Mouse (Mus musculus): ENCODE results near the gene Tcf20. TPM values are rescaled to one million over a fixed set of nuclear protein-coding genes. Genes with fewer than 3 reads are reported as not detected.

Gene Tcf20
- total and polyA plus RNA-seq, 3 experiments, result 34.7 to 92.0 (median 91.8) TPM

GRCm38 (mm10) chr15:83036089-83036488, 48.4 kb upstream of the Tcf20 start (continued):
- no peak for TF ChIP-seq ZC3H11A (IDR thresholded peaks at IDR 0.05; ENCODE audit: low read depth, low read length)
- 0 out of 2 replicates have a peak, but pooled peaks have one; percentile 29 for TF ChIP-seq UBTF (IDR thresholded peaks at IDR 0.05; ENCODE audit: borderline replicate concordance, insufficient read depth, low read depth, low read length)

- H3K27me3 ChIP-seq (ENCODE audit: control insufficient read depth in 1 of 2, insufficient read depth in 2 of 2, low read length in 2 of 2), result no peaks in the 10 kb centered on the region
- peak; percentile 75 for DNase-seq (ENCODE audit: low read depth, low spot score)
- peaks cover 4 to 32% of the 10 kb centered on the region in 2 experiments for H3K4me1 ChIP-seq (ENCODE audit: control insufficient read depth in 1 of 2, insufficient read depth in 2 of 2, low read length in 2 of 2)
- H3K27ac ChIP-seq (ENCODE audit: control insufficient read depth, low read depth, low read length), result peak overlapping the region; percentile 98
- H3K36me3 ChIP-seq (ENCODE audit: control insufficient read depth in 1 of 2, insufficient read depth in 2 of 2, low read length in 2 of 2), result peaks cover 0 to 9% of the 10 kb centered on the region in 2 experiments; a peak in 2 of 4 replicates
- H3K9me3 ChIP-seq (replicated peaks; ENCODE audit: insufficient read depth, low read length), result no peaks in the 10 kb centered on the region
- H3K9ac ChIP-seq (ENCODE audit: control insufficient read depth, low read depth, low read length, poor library complexity, severe bottlenecking), result peak overlapping the region; percentile 84
- TF ChIP-seq USF1 (IDR thresholded peaks at IDR 0.05; ENCODE audit: low read depth, low read length) (peak; percentile 57), TCF12 (IDR thresholded peaks at IDR 0.05; ENCODE audit: low read depth, low read length) (0 out of 2 replicates have a peak, but pooled peaks have one; percentile 18), POLR2AphosphoS5 (IDR thresholded peaks at IDR 0.05; ENCODE audit: borderline replicate concordance, low read depth, low read length) (no peak), RCOR1 (IDR thresholded peaks at IDR 0.05; ENCODE audit: low read depth, low read length) (no peak), MAFK (IDR thresholded peaks at IDR 0.05; ENCODE audit: borderline replicate concordance, low read depth, low read length) (no peak), BHLHE40 (IDR thresholded peaks at IDR 0.05; ENCODE audit: borderline replicate concordance, low read depth, low read length) (peak; percentile 68; the same call in 1 of the 2 replicates), TAL1 (IDR thresholded peaks at IDR 0.05; ENCODE audit: low read length) (peak; percentile 65), TBP (IDR thresholded peaks at IDR 0.05; ENCODE audit: low read depth, low read length) (peak; percentile 36; the same call in 1 of the 2 replicates), NELFE (IDR thresholded peaks at IDR 0.05; ENCODE audit: low read depth, low read length) (peak; percentile 32; the same call in 1 of the 2 replicates), HCFC1 (IDR thresholded peaks at IDR 0.05; ENCODE audit: low read depth, low read length) (peak; percentile 7; the same call in 1 of the 2 replicates), MAX (IDR thresholded peaks at IDR 0.05; ENCODE audit: low read length) (peak; percentile 71; the same call in 1 of the 2 replicates), ZMIZ1 (IDR thresholded peaks at IDR 0.05; ENCODE audit: low read depth, low read length) (no peak), JUND (IDR thresholded peaks at IDR 0.05; ENCODE audit: low read depth, low read length) (no peak), SMC3 (IDR thresholded peaks at IDR 0.05; ENCODE audit: low read depth, low read length) (no peak), MAZ (IDR thresholded peaks at IDR 0.05; ENCODE audit: low read depth, low read length) (0 out of 2 replicates have a peak, but pooled peaks have one; percentile 43), MXI1 (IDR thresholded peaks at IDR 0.05; ENCODE audit: low read depth, low read length) (peak; percentile 61; the same call in 1 of the 2 replicates), POLR2A (IDR thresholded peaks at IDR 0.05; ENCODE audit: control insufficient read depth in 1 of 2, insufficient read depth in 1 of 2, low read depth in 1 of 2, low read length in 2 of 2, poor library complexity in 1 of 2) (no peak), EP300 (IDR thresholded peaks at IDR 0.05; ENCODE audit: low read depth in 1 of 2, low read length in 2 of 2) (peak in 1 of 2 experiments; percentile 15; a peak in 1 of 4 replicates), MYC (IDR thresholded peaks at IDR 0.05; ENCODE audit: low read depth, low read length) (peak; percentile 81), ZC3H11A (IDR thresholded peaks at IDR 0.05; ENCODE audit: low read depth, low read length) (no peak)
- no peaks in the 10 kb centered on the region; the same call in 1 of the 2 replicates for H3K79me2 ChIP-seq (ENCODE audit: control insufficient read depth, insufficient read depth, low read length, poor library complexity)
- peak overlapping the region; percentile 58 to 69 for H3K4me3 ChIP-seq (ENCODE audit: control insufficient read depth in 1 of 2, insufficient read depth in 1 of 2, low read depth in 2 of 2, low read length in 2 of 2)
These were observed 46.8 kb upstream of the Tcf20 start for GRCm38 (mm10) chr15:83034275-83034977.

Measured in MEL (cell line).